Comparison of ENCODE assay signal across 8 mouse cellular contexts in genomic region chr8:128491126-128492067, GRCm38 (mm10).
DNase-seq lines count a peak whose midpoint lies in the region; ATAC-seq and TF ChIP-seq lines count a peak whose summit lies in the region.

No protein-coding gene starts in this region.

- H3K27me3 ChIP-seq in kidney, adult 2 months (replicated peaks; ENCODE audit: control insufficient read depth, insufficient read depth, low read length): no peaks in the 10 kb centered on the region
- no peaks in the 10 kb centered on the region for H3K27me3 ChIP-seq in midbrain, postnatal 0 days (ENCODE audit: insufficient read depth, low read length)
- no peaks in the 10 kb centered on the region for H3K27me3 ChIP-seq in thymus, adult 2 months (ENCODE audit: control insufficient read depth, insufficient read depth, low read length)

- ATAC-seq in midbrain, postnatal 0 days (ENCODE audit: low FRiP score): 0 out of 2 replicates have a peak, but pooled peaks have one; percentile 41

- H3K36me3 ChIP-seq in kidney, adult 2 months (ENCODE audit: control insufficient read depth, insufficient read depth, low read length): peaks cover 1% of the 10 kb centered on the region
- no peaks in the 10 kb centered on the region; the same call in 1 of the 2 replicates for H3K36me3 ChIP-seq in midbrain, postnatal 0 days (ENCODE audit: insufficient read depth, low read length)
- H3K36me3 ChIP-seq in thymus, adult 2 months (ENCODE audit: control insufficient read depth, insufficient read depth, low read length): no peaks in the 10 kb centered on the region; the same call in none of the 2 replicates

- peak; percentile 46; the same call in 1 of the 2 replicates for TF ChIP-seq CTCF in kidney, adult 2 months (conservative IDR thresholded peaks at IDR 0.05; ENCODE audit: insufficient read depth, insufficient read length, low read depth, low read length)
- peak; percentile 88 for TF ChIP-seq CTCF in midbrain, postnatal 0 days (IDR thresholded peaks at IDR 0.05)
- no peak for TF ChIP-seq CTCF in thymus, adult 2 months (IDR thresholded peaks at IDR 0.05; ENCODE audit: borderline replicate concordance, control insufficient read depth, extremely low read depth, insufficient read depth, low read length, poor library complexity)

- 31% methylated on average over 5 of the region's 5 CpGs for WGBS in kidney, adult 2 months
- 53% methylated on average over 5 of the region's 5 CpGs for WGBS in midbrain, postnatal 0 days
- 51% methylated on average over 5 of the region's 5 CpGs for WGBS in thymus, adult 2 months

- no peak for TF ChIP-seq POLR2A in kidney, adult 2 months (IDR thresholded peaks at IDR 0.05; ENCODE audit: low read depth, low read length)
- TF ChIP-seq POLR2A in thymus, adult 2 months (IDR thresholded peaks at IDR 0.05; ENCODE audit: control insufficient read depth, extremely low read depth, insufficient read depth, low read length, poor library complexity): no peak

- no peak overlapping the region for H3K9ac ChIP-seq in midbrain, postnatal 0 days (replicated peaks; ENCODE audit: low read length, poor library complexity, severe bottlenecking)

- H3K9me3 ChIP-seq in midbrain, postnatal 0 days (ENCODE audit: low read length): no peaks in the 10 kb centered on the region

- no peak overlapping the region for H3K4me3 ChIP-seq in kidney, adult 2 months (ENCODE audit: insufficient read depth, low read depth, low read length)
- no peak overlapping the region for H3K4me3 ChIP-seq in midbrain, postnatal 0 days (ENCODE audit: low read depth, low read length)
- no peak overlapping the region for H3K4me3 ChIP-seq in thymus, adult 2 months (ENCODE audit: control insufficient read depth, insufficient read depth, low read length)

- H3K27ac ChIP-seq in kidney, adult 2 months (ENCODE audit: insufficient read depth, low read depth, low read length): peak overlapping the region; percentile 90
- no peak overlapping the region for H3K27ac ChIP-seq in midbrain, postnatal 0 days (ENCODE audit: low read depth, low read length)
- no peak overlapping the region for H3K27ac ChIP-seq in thymus, adult 2 months (ENCODE audit: control insufficient read depth, insufficient read depth, low read length)

- peaks cover 29% of the 10 kb centered on the region for H3K4me1 ChIP-seq in kidney, adult 2 months (ENCODE audit: control insufficient read depth, insufficient read depth, low read length)
- no peaks in the 10 kb centered on the region for H3K4me1 ChIP-seq in midbrain, postnatal 0 days (ENCODE audit: insufficient read depth, low read length)
- H3K4me1 ChIP-seq in thymus, adult 2 months (replicated peaks; ENCODE audit: control insufficient read depth, insufficient read depth, low read length): peaks cover 9% of the 10 kb centered on the region

- peak; percentile 87 for DNase-seq in CD4-positive, CD25-positive, alpha-beta regulatory T cell, adult 2 months (ENCODE audit: low read depth, low spot score)
- DNase-seq in adipocyte (ENCODE audit: low spot score) (peak; percentile 82), liver (peak; percentile 23)
- DNase-seq in embryo, embryonic 9.5 days (ENCODE audit: extremely low spot score): peak; percentile 84
- peak; percentile 90 for DNase-seq in heart, adult 8-10 months (ENCODE audit: low spot score)
- DNase-seq in kidney, adult 2 months: peak; percentile 89
- DNase-seq in midbrain, postnatal 0 days (ENCODE audit: low spot score): peak; percentile 87
- peak; percentile 74 for DNase-seq in thymus, adult 2 months

- H3K4me2 ChIP-seq in midbrain, postnatal 0 days (ENCODE audit: low read depth, low read length, poor library complexity, severe bottlenecking): no peak overlapping the region

Comparison
In these comparisons a context has a peak if more than half of its experiments do, and no peak if none do; other contexts are left out.
1. DNase-seq: peak in every context shown above with its lines; median percentile 90 in heart, adult 8-10 months; 89 in kidney, adult 2 months; 87 in CD4-positive, CD25-positive, alpha-beta regulatory T cell, adult 2 months; 87 in midbrain, postnatal 0 days; 84 in embryo, embryonic 9.5 days; 82 in adipocyte; 74 in thymus, adult 2 months; 23 in liver.